ENCODE assay signal across 21 mouse cellular contexts in the genomic region with DNA sequence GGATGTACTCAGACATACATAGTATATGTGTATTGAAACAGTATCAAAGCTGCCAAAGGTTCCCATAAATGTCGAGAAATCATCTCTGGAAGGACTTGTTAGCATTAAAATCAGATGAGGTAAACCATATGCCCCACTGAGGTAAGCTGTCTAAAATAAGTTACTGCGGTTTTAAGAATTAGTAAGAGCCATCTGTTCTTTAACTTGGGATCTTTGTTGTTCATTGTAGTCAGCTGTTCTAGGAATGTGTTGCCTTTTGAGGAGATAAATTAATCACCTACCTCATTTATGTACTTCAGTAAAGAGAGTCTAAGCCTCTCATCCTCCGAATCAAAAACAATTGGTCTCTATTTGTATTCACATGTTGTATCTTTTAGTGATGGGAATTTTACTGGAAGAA.
DNase-seq lines count a peak whose midpoint lies in the region; ATAC-seq lines count a peak whose summit lies in the region.
"Had no signal": no experiment of that assay in that cellular context is flagged by ENCODE, and none has a peak within 500 bp of the region (broad histone marks: within the 10 kb centered on the region; RNA-seq: fewer than 3 reads in every experiment).

No protein-coding gene starts in this region.

- DNase-seq in hindbrain, embryonic 10.5 days (ENCODE audit: low spot score), result no peak
- no peak for DNase-seq in hindbrain, embryonic 11.5 days (ENCODE audit: low spot score)
- peak; percentile 54 for DNase-seq in brain, adult 2 months (ENCODE audit: low read depth, low spot score)
- no peak for DNase-seq in hindbrain, embryonic 14.5 days (ENCODE audit: low spot score)
- no peak for DNase-seq in right cerebral cortex, postnatal 14 days
- DNase-seq: adrenal gland, postnatal 14 days; B cell, adult 2 months; heart, postnatal 36 days; kidney, postnatal 25 days; lung, embryonic 14.5 days; thymus, adult 2 months had no signal

- H3K9me3 ChIP-seq in hindbrain, embryonic 10.5 days, result no peaks in the 10 kb centered on the region
- no peaks in the 10 kb centered on the region for H3K9me3 ChIP-seq in hindbrain, embryonic 11.5 days (ENCODE audit: control insufficient read depth, low read length)
- H3K9me3 ChIP-seq in hindbrain, embryonic 14.5 days (ENCODE audit: control insufficient read depth, low read length), result no peaks in the 10 kb centered on the region
- no peaks in the 10 kb centered on the region for H3K9me3 ChIP-seq in midbrain, embryonic 16.5 days (replicated peaks; ENCODE audit: control insufficient read depth, low read length, poor library complexity, severe bottlenecking)
- no peaks in the 10 kb centered on the region for H3K9me3 ChIP-seq in kidney, embryonic 14.5 days (ENCODE audit: control insufficient read depth, low read length)
- H3K9me3 ChIP-seq: heart, embryonic 12.5 days; limb, embryonic 10.5 days; stomach, embryonic 15.5 days had no signal

- peak overlapping the region; percentile 59; the same call in 1 of the 2 replicates for H3K27ac ChIP-seq in hindbrain, embryonic 10.5 days
- H3K27ac ChIP-seq in hindbrain, embryonic 11.5 days (ENCODE audit: low read depth, low read length), result no peak overlapping the region
- peak overlapping the region; percentile 93 for H3K27ac ChIP-seq in hindbrain, embryonic 14.5 days
- peak overlapping the region; percentile 68 for H3K27ac ChIP-seq in midbrain, embryonic 16.5 days (ENCODE audit: low read length)
- no peak overlapping the region for H3K27ac ChIP-seq in kidney, embryonic 14.5 days (ENCODE audit: low read depth, low read length)
- H3K27ac ChIP-seq: macrophage; stomach, embryonic 15.5 days had no signal

- H3K4me2 ChIP-seq in hindbrain, embryonic 11.5 days (replicated peaks; ENCODE audit: low read depth, low read length), result no peak overlapping the region
- H3K4me2 ChIP-seq in hindbrain, embryonic 14.5 days (replicated peaks), result peak overlapping the region; percentile 60
- peak overlapping the region; percentile 23; the same call in 1 of the 2 replicates for H3K4me2 ChIP-seq in midbrain, embryonic 16.5 days (ENCODE audit: low read length)
- no peak overlapping the region for H3K4me2 ChIP-seq in kidney, embryonic 14.5 days (replicated peaks; ENCODE audit: low read depth, low read length)
- H3K4me2 ChIP-seq: liver, embryonic 11.5 days; lung, embryonic 14.5 days; stomach, embryonic 15.5 days had no signal

- no peak overlapping the region for H3K9ac ChIP-seq in hindbrain, embryonic 11.5 days (ENCODE audit: low read depth, low read length)
- no peak overlapping the region for H3K9ac ChIP-seq in hindbrain, embryonic 14.5 days
- 0 out of 2 replicates have a peak overlapping the region, but pooled peaks have one; percentile 25 for H3K9ac ChIP-seq in midbrain, embryonic 16.5 days (ENCODE audit: low read depth, low read length)
- no peak overlapping the region for H3K9ac ChIP-seq in kidney, embryonic 14.5 days (ENCODE audit: low read depth, low read length)
- H3K9ac ChIP-seq: heart, embryonic 12.5 days; lung, embryonic 14.5 days; stomach, embryonic 15.5 days had no signal

- ATAC-seq in hindbrain, embryonic 11.5 days (ENCODE audit: low FRiP score), result no peak
- ATAC-seq in hindbrain, embryonic 14.5 days (ENCODE audit: low FRiP score), result no peak
- ATAC-seq in midbrain, embryonic 16.5 days, result no peak
- ATAC-seq in kidney, embryonic 14.5 days (ENCODE audit: low FRiP score, low TSS enrichment), result no peak
- ATAC-seq: activated CD4-positive, CD25-positive, alpha-beta regulatory T cell, adult 4 months; Patski had no signal

- H3K27me3 ChIP-seq in hindbrain, embryonic 10.5 days (ENCODE audit: insufficient read depth, poor library complexity, severe bottlenecking), result no peaks in the 10 kb centered on the region
- no peaks in the 10 kb centered on the region for H3K27me3 ChIP-seq in hindbrain, embryonic 11.5 days (ENCODE audit: control insufficient read depth, insufficient read depth, low read length)
- no peaks in the 10 kb centered on the region for H3K27me3 ChIP-seq in hindbrain, embryonic 14.5 days (ENCODE audit: control insufficient read depth, insufficient read depth, low read length)
- no peaks in the 10 kb centered on the region for H3K27me3 ChIP-seq in midbrain, embryonic 16.5 days (ENCODE audit: control insufficient read depth, insufficient read depth, low read depth, low read length)
- no peaks in the 10 kb centered on the region for H3K27me3 ChIP-seq in kidney, embryonic 14.5 days (ENCODE audit: control insufficient read depth, insufficient read depth, low read length)
- H3K27me3 ChIP-seq: heart, embryonic 12.5 days; Patski; stomach, embryonic 15.5 days had no signal

- no peak overlapping the region for H3K4me3 ChIP-seq in hindbrain, embryonic 10.5 days
- H3K4me3 ChIP-seq in hindbrain, embryonic 11.5 days (ENCODE audit: low read depth, low read length), result no peak overlapping the region
- no peak overlapping the region for H3K4me3 ChIP-seq in hindbrain, embryonic 14.5 days (replicated peaks; ENCODE audit: low read length)
- H3K4me3 ChIP-seq in midbrain, embryonic 16.5 days (ENCODE audit: low read depth, low read length), result no peak overlapping the region
- no peak overlapping the region for H3K4me3 ChIP-seq in kidney, embryonic 14.5 days (ENCODE audit: low read length)
- H3K4me3 ChIP-seq: erythroblast, embryonic 14.5 days; heart, embryonic 12.5 days; limb, embryonic 10.5 days; stomach, embryonic 15.5 days had no signal

- no peaks in the 10 kb centered on the region for H3K36me3 ChIP-seq in hindbrain, embryonic 10.5 days
- H3K36me3 ChIP-seq in hindbrain, embryonic 11.5 days (ENCODE audit: control insufficient read depth, insufficient read depth, low read length), result no peaks in the 10 kb centered on the region
- no peaks in the 10 kb centered on the region for H3K36me3 ChIP-seq in hindbrain, embryonic 14.5 days (replicated peaks; ENCODE audit: control insufficient read depth, insufficient read depth)
- H3K36me3 ChIP-seq in midbrain, embryonic 16.5 days (ENCODE audit: control insufficient read depth, insufficient read depth, low read length), result no peaks in the 10 kb centered on the region
- no peaks in the 10 kb centered on the region for H3K36me3 ChIP-seq in kidney, embryonic 14.5 days (ENCODE audit: control insufficient read depth, insufficient read depth, low read length)
- H3K36me3 ChIP-seq: heart, embryonic 12.5 days; limb, embryonic 10.5 days; stomach, embryonic 15.5 days had no signal

- peaks cover 47% of the 10 kb centered on the region for H3K4me1 ChIP-seq in hindbrain, embryonic 10.5 days (replicated peaks)
- 0 out of 2 replicates have a peak, but pooled peaks cover 2% of the 10 kb centered on the region for H3K4me1 ChIP-seq in hindbrain, embryonic 11.5 days (replicated peaks; ENCODE audit: control insufficient read depth, insufficient read depth, low read length)
- peaks cover 32% of the 10 kb centered on the region for H3K4me1 ChIP-seq in hindbrain, embryonic 14.5 days (replicated peaks; ENCODE audit: control insufficient read depth, insufficient read depth, low read length)
- peaks cover 12% of the 10 kb centered on the region for H3K4me1 ChIP-seq in midbrain, embryonic 16.5 days (ENCODE audit: control insufficient read depth, insufficient read depth, low read length)
- no peaks in the 10 kb centered on the region for H3K4me1 ChIP-seq in kidney, embryonic 14.5 days (ENCODE audit: control insufficient read depth, insufficient read depth, low read length)
- H3K4me1 ChIP-seq: stomach, embryonic 15.5 days had no signal

- 70% methylated on average over 3 of the region's 3 CpGs for WGBS in hindbrain, embryonic 10.5 days
- 55% methylated on average over 3 of the region's 3 CpGs for WGBS in hindbrain, embryonic 11.5 days
- 27% methylated on average over 3 of the region's 3 CpGs for WGBS in hindbrain, embryonic 14.5 days
- 23% methylated on average over 3 of the region's 3 CpGs for WGBS in midbrain, embryonic 16.5 days
- WGBS in kidney, embryonic 14.5 days, result 67% methylated on average over 3 of the region's 3 CpGs

Comparison
In these comparisons a context has a peak if more than half of its experiments do, and no peak if none do; other contexts are left out.
1. H3K27ac ChIP-seq: peak in hindbrain, embryonic 10.5 days (single experiment), hindbrain, embryonic 14.5 days (single experiment) and midbrain, embryonic 16.5 days (single experiment); none in hindbrain, embryonic 11.5 days (single experiment) and kidney, embryonic 14.5 days (single experiment).
2. H3K4me2 ChIP-seq: peak in hindbrain, embryonic 14.5 days (single experiment) and midbrain, embryonic 16.5 days (single experiment); none in hindbrain, embryonic 11.5 days (single experiment) and kidney, embryonic 14.5 days (single experiment).